Mouse (Mus musculus) thymus, postnatal 14 days (tissue): ENCODE measurements around the gene Adnp.

Experiments
- DNase-seq: peaks from one replicate; pipeline ENCODE4 v3.0.0; 2021

The Adnp gene

DNA sequence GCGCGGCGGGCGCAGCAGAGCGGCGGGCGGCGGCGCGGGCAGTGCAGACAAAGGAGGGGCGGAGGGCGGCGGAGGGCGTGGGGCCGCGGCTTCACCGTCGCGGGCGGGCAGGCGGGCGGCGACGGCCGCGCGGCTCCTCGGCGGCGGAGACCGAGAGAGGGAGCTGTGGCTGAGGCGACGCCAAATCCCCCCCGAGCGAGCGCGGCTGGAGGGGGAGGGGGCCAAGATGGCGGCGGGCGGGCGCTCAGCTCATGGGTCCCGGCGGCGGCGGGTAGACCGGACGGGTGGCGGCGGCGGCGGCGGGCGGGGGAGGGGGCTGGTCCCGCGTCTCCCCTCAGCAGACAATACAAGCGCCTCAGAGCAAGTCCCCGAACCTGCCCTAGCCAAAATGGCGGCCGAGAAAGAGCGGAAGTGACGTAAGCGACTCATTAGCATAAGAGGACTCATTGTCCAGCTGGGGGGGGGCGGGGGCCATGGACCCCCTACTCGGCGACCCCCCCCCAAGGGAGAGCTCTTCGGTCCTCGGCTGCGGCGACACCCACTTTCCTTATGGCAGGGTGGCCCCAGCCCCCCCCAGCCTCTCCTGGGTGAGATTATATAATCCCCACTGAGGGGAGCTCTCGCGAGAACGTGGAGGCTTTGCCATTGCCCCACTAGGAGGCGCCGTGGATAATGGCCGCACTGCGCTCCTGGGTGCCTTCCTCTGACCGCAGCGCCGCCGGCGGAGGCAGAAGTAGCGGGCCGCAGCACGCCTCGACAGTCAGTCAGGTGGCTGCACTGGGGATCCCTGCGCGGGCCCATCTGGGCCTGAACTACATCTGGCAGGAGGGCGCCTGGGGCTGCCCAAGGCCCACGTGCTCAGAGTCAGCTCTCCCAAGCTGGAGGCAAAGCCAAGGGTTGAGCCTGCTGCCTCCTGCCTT is at the start of gene Adnp:
TSS of gene Adnp (minus strand) at position 388 of the 920 bp plus-strand sequence.
- peak; percentile 98 for DNase-seq

DNA sequence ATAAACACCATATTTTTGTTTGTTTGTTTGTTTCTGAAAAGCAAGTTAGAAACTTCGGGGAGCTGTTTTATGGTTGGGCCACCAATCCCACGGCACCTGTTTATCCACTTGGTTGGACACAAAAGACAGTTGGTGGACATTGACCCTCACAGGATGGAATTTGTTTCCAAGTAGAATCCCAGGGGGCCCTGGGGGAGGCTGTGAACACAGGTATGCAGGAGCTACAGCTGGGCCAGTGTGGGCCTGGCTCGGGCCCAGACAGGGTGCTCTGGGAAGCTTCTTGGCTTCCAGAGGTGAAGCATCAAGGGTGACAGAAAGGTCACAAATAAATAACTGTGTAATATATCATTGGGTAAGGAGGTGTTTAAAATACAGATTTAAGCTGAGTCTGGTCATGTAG is 49.6 kb upstream of the Adnp start:
- no peak for DNase-seq

DNA sequence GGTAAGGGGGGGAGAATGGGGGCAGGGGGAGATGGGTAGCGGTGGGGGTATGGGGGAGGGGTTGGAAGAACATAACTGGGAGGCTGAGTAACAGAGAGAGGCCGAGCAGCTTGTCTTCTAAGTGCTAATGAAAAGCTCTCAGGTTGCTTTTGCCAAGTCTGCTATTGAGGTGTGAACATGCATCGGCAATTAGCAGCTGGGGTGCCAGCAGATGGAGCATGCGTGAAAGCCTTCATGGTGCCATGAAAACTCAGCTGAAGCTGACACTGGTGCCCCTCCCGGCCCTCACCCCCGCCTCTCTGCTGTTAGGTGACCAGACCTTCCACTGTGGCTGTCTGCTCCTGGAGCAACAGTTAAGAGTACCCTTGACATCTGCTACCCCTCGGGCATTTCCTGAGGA is 46.9 kb upstream of the Adnp start:
- DNase-seq = no peak

DNA sequence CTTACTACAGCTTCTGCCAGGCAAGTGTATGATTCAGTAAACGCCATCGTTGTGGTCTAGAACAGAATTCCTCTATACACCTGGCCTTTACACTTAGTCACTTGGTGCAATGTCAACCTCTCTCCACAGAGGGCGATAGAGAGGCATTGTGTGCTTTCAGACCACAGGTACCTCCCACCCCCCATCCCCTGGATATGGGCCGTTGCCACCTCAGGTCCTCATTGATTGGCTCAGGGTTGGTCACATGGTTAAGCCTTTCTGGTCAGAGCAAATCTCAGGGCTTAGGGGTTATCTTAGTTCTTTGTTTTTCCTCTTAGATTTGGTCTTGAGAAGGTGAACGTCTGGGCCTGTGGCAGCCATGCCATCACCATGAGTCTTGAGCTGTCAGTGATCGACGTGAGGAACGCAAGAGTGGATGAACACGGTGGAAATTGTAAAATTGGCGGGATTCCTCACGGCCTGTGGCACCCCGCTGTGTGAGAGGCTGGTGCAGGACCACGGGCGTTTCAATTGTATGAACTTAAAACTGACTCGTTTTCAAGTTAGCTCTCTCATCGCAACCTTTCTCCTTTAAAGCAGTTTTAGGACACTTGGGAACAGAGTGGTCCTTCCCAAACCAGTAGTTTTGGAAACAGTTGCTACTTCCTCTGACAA is 45.9 kb upstream of the Adnp start:
- DNase-seq = peak; percentile 50

DNA sequence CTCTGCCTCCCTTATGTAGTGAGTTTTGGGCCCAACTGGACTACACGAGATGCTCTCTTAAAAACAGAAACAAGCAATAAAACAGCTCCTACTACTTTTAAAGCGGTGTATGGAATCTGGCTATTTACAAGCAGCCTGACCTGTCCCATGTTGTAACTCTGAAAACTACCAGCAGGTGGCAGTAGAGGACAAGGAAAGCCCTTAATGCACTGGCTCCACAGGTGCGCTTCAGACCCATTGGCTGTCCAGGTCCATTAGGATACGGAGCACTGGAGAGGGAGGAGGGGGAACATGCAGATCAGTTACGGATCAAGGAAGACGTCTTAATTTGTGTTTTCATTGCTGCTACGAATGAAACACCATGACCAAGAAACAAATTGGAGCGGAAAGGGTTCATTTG is 43.4 kb upstream of the Adnp start:
- peak; percentile 84 for DNase-seq

DNA sequence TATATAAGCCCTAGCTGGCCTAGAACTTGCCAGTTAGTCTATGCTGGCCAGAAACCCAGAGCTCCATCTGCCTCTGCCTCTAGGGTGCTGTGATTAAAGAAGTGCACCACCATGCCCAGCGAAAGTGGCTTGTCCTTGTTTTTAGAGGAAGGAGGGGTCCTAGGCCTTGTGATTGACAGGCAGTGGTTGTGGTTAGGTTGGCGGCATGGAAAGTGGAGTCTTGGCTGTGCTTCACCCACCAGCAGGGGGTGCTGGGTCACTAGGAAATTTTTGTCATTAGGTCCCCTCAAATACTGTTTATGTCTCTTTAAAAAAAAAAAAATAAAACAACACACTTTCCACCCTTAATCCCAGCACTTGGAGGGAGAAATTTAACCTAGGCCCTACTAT is 41.9 kb upstream of the Adnp start:
- peak; percentile 40 for DNase-seq

DNA sequence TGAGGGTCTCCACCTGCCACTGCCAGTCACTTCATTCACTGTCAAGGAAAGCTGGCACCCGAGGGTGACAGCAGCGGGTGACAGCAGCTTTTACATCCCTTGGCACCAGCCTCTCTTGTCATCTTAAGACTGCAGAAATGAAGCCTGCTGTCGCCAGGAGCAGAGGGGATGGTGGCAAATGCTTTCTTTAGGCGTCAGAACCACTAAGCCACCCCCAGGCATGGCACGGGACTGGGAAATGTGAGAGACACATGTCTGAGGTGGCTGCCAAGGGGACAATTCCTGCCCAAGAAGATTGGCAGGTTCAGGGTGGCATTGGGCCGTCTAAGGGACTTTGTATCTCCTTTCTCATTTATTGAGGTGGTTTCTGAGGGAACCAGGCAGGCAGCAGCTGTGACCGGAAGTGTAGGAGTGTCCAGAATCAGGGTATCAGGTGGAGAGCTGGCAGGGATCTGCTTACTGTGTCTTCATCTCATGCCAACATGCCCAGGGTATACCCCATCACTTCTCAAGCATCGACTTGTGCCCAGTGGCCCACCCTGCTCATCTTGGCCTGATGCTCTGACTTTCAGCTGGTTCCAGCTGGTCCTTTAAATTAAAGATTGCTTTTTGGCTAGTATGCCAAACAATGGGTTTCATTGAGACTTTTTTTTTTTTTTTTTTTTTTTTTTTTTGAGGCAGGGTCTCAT is 41.4 kb upstream of the Adnp start:
- DNase-seq = no peak

DNA sequence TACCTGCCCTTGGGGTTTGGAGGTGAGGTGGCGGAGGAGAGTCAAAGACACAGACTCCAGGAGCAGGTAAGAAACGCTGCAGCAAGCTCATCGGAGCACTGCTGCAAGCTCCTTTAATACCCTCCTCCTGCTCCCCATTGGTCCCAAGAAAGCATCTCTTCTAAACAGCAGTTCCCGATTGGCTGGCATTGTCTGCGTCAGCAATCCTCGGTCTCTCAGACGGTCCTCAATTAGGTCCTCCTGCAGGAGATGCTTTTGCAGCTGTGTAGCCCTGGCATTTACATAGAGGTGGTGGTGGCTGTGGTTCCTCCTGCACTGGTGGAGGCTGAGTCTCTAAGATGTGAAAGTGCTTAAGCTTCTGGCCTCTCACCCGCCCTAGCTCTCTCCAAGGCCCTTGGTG is 38.7 kb upstream of the Adnp start:
- no peak for DNase-seq

DNA sequence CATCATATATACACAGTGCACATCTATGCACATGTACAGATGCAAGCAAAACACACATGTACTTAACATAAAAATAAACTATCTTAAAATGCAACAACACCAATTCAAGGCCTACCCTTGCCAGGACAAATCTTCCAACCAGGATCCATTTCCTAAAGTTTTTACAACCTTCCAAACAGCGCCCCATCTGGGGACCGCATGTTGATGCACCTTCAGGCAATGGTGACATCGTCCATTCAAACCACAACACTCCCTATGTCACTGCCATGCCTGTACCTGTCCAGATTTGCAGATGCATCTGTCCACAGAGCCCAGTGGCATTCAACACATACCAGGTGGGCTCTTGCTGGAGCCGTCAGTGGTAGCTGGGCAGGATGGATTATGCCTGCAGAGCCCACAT is 36.4 kb upstream of the Adnp start:
- no peak for DNase-seq

DNA sequence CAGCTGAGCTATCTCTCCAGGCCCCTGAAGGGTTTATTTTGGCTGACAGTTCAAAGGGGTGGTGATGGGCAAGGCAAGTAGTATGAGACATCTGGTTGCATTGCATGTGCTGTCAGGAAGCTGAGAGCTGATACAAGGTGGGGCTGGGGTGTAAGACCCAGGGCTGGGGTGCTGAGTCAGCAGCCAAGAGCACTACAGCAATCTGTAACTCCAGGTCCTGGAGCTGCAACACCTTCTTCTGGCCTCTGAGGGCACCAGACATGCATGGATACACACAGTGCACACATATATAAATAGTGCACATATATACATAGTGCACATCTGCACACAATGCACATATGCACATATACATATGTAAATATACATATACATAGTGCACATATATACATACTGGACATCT is 35.9 kb upstream of the Adnp start:
- DNase-seq = no peak

DNA sequence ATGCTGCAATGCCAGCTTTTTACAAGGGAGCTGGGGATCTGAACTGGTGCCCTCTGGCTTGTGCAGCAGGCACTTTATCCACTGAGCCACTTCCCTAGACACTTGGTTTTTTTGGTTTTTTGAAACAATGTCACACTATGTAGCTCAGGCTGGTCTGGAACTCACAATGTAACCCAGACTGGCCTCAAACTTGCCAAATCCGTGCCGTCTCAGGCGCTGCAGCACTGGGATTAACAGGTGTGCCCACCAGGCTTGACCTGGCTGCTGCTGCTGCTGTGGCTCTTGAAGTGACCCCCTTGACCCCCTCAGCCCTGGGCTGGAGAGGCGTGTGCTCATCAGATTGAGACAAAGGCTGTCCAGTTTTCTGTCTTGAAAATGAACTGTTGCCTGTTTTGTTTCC is 31.4 kb upstream of the Adnp start:
- DNase-seq = no peak

DNA sequence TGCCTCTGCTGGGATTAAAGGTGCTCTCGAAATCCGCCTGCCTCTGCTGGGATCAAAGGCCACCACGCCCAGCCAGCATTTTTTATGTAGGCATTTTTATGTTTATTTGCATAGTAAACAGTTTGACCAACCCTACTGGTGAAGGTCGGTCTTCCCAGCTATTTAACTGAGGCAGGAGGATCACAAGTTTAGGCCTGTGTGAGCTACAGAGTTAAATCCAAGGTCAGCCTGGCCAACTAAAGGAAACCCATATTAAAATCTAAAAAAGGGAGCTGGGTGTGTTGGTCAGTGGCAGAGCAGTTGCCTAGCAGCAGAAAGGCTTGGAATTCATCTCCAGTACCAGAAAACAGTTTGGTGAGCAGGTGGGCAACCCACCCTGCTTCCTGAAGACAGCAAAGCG is 26.4 kb upstream of the Adnp start:
- DNase-seq = no peak

DNA sequence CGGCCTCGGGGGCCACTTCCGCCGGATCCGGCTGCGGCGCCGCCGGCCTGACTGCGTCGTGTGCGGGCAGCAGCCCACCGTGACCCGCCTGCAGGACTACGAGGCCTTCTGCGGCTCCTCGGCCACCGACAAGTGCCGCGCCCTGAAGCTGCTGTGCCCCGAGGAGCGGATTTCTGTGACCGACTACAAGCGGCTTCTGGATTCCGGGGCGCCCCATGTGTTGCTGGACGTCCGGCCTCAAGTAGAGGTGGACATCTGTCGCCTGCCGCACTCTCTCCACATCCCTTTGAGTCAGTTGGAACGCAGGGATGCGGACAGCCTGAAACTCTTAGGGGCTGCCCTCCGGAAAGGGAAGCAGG is 24.5 kb upstream of the Adnp start:
- DNase-seq = peak; percentile 40

DNA sequence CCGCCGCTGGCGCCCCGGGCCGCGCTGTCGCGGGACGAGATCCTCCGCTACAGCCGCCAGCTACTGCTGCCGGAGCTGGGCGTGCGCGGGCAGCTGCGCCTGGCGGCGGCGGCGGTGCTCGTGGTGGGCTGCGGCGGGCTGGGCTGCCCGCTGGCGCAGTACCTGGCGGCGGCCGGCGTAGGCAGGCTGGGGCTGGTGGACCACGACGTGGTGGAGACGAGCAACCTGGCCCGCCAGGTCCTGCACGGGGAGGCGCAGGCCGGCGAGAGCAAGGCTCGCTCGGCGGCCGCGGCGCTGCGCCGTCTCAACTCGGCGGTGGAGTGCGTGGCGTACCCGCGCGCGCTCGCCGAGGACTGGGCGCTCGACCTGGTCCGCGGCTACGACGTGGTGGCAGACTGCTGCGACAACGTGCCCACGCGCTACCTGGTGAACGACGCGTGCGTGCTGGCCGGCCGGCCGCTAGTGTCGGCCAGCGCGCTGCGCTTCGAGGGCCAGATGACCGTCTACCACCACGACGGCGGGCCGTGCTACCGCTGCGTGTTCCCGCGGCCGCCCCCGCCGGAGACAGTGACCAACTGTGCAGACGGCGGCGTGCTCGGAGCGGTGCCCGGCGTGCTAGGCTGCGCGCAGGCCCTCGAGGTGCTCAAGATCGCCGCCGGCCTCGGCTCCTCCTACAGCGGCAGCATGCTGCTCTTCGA is 24.0 kb upstream of the Adnp start:
- DNase-seq = no peak

DNA sequence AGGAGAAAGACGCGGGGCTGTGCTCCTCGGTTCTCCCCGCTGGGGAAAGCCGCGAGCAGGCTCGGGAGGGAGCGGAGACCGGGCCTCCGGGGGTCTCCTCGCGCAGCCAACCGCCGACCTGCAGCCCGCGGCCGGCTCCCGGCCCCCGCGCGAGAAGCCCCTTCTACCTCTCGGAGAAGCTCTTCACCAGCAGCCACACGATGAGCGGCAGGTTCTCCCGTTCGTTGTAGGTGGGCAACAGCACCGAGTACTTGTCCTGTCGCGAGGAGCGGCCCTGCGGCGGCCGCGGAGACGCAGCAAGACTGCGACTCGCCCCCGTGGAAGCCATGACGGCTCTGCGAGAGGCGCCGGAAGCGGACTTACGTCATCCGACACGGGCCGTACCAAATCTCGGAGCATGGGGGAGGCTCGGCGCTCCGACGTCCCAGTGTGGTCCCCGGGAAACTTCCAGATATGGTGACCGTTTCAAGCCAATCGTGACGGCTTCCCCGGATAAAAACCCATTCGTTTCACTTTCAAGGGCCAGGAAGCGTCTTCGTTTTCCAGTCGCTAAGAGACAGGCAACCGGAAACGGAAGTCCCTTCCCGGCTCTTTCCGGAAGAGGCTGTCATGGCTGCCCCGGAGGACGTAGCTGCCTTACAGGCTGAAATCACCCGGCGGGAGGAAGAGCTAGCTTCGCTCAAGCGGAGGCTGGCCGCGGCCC is 23.3 kb upstream of the Adnp start, which contains the start of the genes Gm20716, Dpm1 and Mocs3:
TSS of gene Gm20716 (minus strand) at position 339 of the 703 bp plus-strand sequence.
TSS of gene Dpm1 (minus strand) at position 566 of the 703 bp plus-strand sequence.
TSS of gene Mocs3 (plus strand) at position 597 of the 703 bp plus-strand sequence.
- DNase-seq = peak; percentile 81

DNA sequence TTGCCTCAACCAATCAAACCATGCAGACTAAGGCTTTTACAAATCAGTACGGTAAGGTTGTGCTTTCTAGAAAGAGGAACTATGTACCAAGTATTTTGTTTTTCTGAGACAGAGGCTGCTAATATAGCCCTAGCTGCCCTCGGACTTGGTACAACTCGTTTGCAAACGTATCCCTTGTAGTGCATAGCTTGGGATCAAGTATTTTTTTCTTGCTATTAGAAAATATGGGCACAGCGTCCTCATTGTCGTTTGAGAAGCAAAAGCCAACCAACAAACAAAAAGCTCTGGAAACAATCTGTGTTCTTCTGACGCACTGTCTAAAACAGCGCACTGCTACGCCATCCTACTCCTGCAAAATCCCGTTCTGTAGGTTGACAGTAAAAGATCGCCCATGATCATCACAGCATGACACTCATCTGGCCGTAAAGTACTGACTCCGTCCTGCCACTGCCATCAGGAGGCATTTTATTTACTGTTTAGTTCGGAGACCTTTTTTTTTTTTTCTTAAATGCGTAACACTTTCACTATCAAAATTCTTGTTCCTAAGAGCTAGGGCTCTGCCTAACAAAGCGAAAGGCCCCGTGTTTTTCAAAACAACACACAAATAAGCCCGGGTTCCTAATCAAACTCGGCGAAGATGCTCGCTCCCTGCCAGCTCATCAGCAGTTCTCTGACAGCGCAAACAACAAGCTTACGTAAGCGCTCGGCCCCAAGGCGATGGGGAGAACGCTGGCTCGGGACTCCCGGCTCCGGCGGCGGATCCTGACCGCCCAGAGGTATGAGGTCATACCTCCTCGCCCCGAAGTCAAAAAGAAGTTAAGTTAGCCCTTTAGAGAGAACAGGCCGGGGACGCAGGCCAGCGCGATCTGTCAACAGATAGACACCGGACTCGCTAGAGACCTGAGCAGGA is 22.5 kb upstream of the Adnp start:
- DNase-seq = no peak

DNA sequence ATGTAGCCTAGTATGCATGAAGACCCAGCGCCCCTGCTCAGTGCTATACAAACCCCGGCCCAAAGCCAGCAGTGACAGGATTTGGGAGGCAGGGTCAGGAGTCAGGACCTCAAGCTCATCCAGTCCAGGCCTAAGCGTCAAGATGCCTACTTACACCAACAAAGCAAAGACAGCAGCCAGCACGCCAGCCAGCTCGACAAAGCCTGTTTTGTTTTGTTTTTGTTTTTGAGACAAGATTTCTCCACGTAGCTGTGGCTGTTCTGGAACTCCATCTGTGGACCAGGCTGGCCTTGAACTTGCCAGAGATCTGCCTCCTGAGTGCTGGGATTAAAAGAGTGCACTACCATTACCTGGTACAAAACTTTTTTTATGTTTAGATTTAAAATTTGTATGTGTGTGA is 16.4 kb upstream of the Adnp start:
- DNase-seq = no peak

DNA sequence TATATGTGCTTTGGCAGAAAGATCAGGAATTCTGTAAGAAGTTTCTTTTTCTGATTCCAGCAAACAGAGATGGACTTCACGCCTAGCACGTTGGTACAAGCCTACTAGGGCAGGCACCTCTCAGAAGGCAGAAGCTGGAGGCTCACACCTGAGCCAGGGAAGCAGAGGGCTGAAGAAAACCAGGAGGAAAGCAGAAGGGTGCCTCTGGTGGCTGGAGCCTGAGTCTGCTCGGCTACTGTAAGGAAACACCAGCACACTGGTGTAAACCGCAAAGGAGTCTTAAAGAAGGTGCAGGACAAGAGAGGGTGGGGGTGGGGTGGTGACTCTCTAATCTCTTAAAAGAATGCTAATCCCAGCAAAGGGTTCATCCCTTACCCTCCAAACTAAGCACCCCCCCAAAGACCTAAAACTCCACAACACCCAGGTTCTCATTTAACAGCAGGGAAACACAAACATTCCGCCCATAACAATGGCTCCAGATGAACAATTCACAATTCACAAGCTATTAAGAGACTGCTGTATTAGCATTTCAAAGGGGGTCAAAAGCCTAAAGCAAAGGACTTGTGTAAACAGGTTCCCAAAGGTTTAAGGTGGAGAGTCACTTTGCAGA is 7.0 kb upstream of the Adnp start:
- DNase-seq = no peak

DNA sequence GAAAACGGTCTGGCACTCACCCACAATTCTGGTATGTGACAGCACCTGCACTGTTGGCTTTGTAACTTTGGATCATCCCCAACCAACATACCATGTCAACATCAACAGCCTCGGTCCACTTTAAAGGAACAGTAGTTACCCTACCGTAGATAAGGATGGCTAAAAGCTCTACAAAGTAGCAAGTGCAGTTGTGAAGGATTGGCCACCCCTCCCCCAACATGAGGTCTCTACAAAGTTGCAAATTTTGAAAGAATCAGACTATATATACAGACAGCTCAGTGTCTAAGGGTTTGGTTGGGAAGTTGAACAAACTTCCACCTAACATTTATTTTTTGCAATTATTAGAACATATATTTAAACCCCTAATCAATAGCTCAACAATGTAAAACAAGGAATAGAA is 971 bp upstream of the Adnp start:
- DNase-seq = peak; percentile 24
